Mouse (Mus musculus) adrenal gland (tissue): Measurements from ENCODE around the gene Pebp1.
"Not testable (repeated sequence)": the region's sequence is repeated elsewhere in the genome, so short reads cannot be mapped to it uniquely, and the experiment has no call there.

Experiments used
- intact Hi-C: fragments of 180-260 bp; cut with DNase I; formaldehyde crosslinking; loops from one replicate; pipeline ENCODE4 v1.15.1; 2025
- long read RNA-seq, 2 experiments: library from polyadenylated mRNA; unstranded; transcript quantifications; one replicate each; pipeline ENCODE4 v2.0.0; 2020; ENCODE audit warnings: borderline replicate concordance in 1 of 2; ENCODE audit not compliant: insufficient replicate concordance in 1 of 2

The Pebp1 gene
- long read RNA-seq, experiment 1, transcript Pebp1-201 (4 exons, 1,240 nt) = major isoform, 2,577 of 2,615 reads
- long read RNA-seq, experiment 1, partial matches to known transcripts = 20 of 2,615 reads
- long read RNA-seq, experiment 1, other reads (novel, unspliced or antisense) = 18 of 2,615 reads
- long read RNA-seq, experiment 2, transcript Pebp1-201 (4 exons, 1,240 nt) = major isoform, 2,508 of 2,578 reads
- long read RNA-seq, experiment 2, partial matches to known transcripts = 47 of 2,578 reads
- long read RNA-seq, experiment 2, other reads (novel, unspliced or antisense) = 23 of 2,578 reads

GRCm38 (mm10) chr5:117286831-117287822 lies at the start of gene Pebp1:
Gene Pebp1, minus strand, starts transcription at chr5:117287625.
- intact Hi-C loops = loop anchor here (5.0 kb wide), 1 partner anchor 170 kb away; the partner anchor contains the start of gene Suds3

GRCm38 (mm10) chr5:117330457-117330856 lies 43.0 kb upstream of the Pebp1 start:
- intact Hi-C loops = no loop called here

GRCm38 (mm10) chr5:117326408-117326807 lies 39.0 kb upstream of the Pebp1 start:
- intact Hi-C loops = no loop called here

GRCm38 (mm10) chr5:117323751-117324150 lies 36.3 kb upstream of the Pebp1 start:
- intact Hi-C loops = no loop called here

GRCm38 (mm10) chr5:117318741-117319629 lies 31.6 kb upstream of the Pebp1 start, which contains the start of gene Vsig10:
Gene Vsig10, plus strand, starts transcription at chr5:117319083.
- intact Hi-C loops = loop anchor here (2.0 kb wide), 1 partner anchor 38 kb away; the partner anchor contains the start of gene Wsb2

GRCm38 (mm10) chr5:117314587-117315428 lies 27.4 kb upstream of the Pebp1 start:
- intact Hi-C loops = no loop called here

- intact Hi-C loops = no loop called here
Observed at GRCm38 (mm10) chr5:117313909-117314308, 26.5 kb upstream of the Pebp1 start.

- intact Hi-C loops = no loop called here
Observed at GRCm38 (mm10) chr5:117313420-117313819, 26.0 kb upstream of the Pebp1 start.

- intact Hi-C loops = loop anchor here (5.0 kb wide), 3 partner anchors 100 to 195 kb away; no protein-coding TSS in a partner anchor
Observed at GRCm38 (mm10) chr5:117307699-117308098, 20.3 kb upstream of the Pebp1 start.

GRCm38 (mm10) chr5:117306826-117307225 lies 19.4 kb upstream of the Pebp1 start:
- intact Hi-C loops = loop anchor here (5.0 kb wide), 3 partner anchors 100 to 195 kb away; no protein-coding TSS in a partner anchor

GRCm38 (mm10) chr5:117305754-117306153 lies 18.3 kb upstream of the Pebp1 start:
- intact Hi-C loops = loop anchor here (5.0 kb wide), 3 partner anchors 102 to 193 kb away; no protein-coding TSS in a partner anchor

- intact Hi-C loops = loop anchor here (5.0 kb wide), 3 partner anchors 102 to 193 kb away; no protein-coding TSS in a partner anchor
Observed at GRCm38 (mm10) chr5:117304947-117305346, 17.5 kb upstream of the Pebp1 start.

GRCm38 (mm10) chr5:117303691-117304579 lies 16.5 kb upstream of the Pebp1 start:
- intact Hi-C loops = no loop called here

GRCm38 (mm10) chr5:117302899-117303298 lies 15.5 kb upstream of the Pebp1 start:
- intact Hi-C loops = no loop called here

GRCm38 (mm10) chr5:117295011-117295410 lies 7.6 kb upstream of the Pebp1 start:
- intact Hi-C loops = no loop called here

GRCm38 (mm10) chr5:117293776-117294175 lies 6.4 kb upstream of the Pebp1 start:
- intact Hi-C loops = not testable (repeated sequence)

- intact Hi-C loops = no loop called here
Observed at GRCm38 (mm10) chr5:117292547-117292946, 5.1 kb upstream of the Pebp1 start.

GRCm38 (mm10) chr5:117291312-117291711 lies 3.9 kb upstream of the Pebp1 start:
- intact Hi-C loops = no loop called here

- intact Hi-C loops = no loop called here
Observed at GRCm38 (mm10) chr5:117290081-117290480, 2.7 kb upstream of the Pebp1 start.
